Mouse (Mus musculus) lung, postnatal 0 days (tissue): ENCODE measurements at regions not wholly inside any gene's neighbourhood (a gene's known extent, or its start where the extent isn't known, plus 50 kb on each side); places are given as distances from the start of the nearest gene placed in this dataset.

ENCODE experiments used
- ATAC-seq: fragments of 200-750 bp; cut with Nextera tagmentation; 2 replicates; pipeline ENCODE4 v1.8.0; 2017; ENCODE audit warnings: moderate library complexity
- DNase-seq: peaks from one replicate; pipeline ENCODE4 v3.0.0-alpha.2; 2016; ENCODE audit warnings: low spot score
- H3K27ac ChIP-seq: fragments of 300-500 bp; sonication (generic); 2 replicates; pipeline ENCODE4 v1.5.1; 2014; ENCODE audit warnings: antibody characterized with exemption, mild to moderate bottlenecking, low read length, mixed read lengths
- H3K27me3 ChIP-seq: fragments of 300-500 bp; sonication (generic); replicated peaks from 2 replicates; pipeline ENCODE4 v1.6.1; 2014; ENCODE audit warnings: low read length, mixed read lengths; ENCODE audit not compliant: insufficient read depth
- H3K36me3 ChIP-seq: fragments of 300-500 bp; sonication (generic); 2 replicates; pipeline ENCODE4 v1.6.1; 2014; ENCODE audit warnings: low read length, mixed read lengths; ENCODE audit not compliant: insufficient read depth
- H3K4me1 ChIP-seq: fragments of 300-500 bp; sonication (generic); 2 replicates; pipeline ENCODE4 v1.6.1; 2014; ENCODE audit warnings: antibody characterized with exemption, low read depth, low read length, mixed read lengths; ENCODE audit not compliant: insufficient read depth
- H3K4me2 ChIP-seq: fragments of 300-500 bp; sonication (generic); replicated peaks from 2 replicates; pipeline ENCODE4 v1.6.1; 2014; ENCODE audit warnings: low read depth, mild to moderate bottlenecking, low read length, moderate library complexity, mixed read lengths
- H3K4me3 ChIP-seq: fragments of 300-500 bp; sonication (generic); 2 replicates; pipeline ENCODE4 v1.5.1; 2014; ENCODE audit warnings: low read depth, low read length
- H3K9ac ChIP-seq: fragments of 300-500 bp; sonication (generic); replicated peaks from 2 replicates; pipeline ENCODE4 v1.6.1; 2014; ENCODE audit warnings: low read depth, mild to moderate bottlenecking
- H3K9me3 ChIP-seq: fragments of 300-500 bp; sonication (generic); 2 replicates; pipeline ENCODE4 v1.6.1; 2016; ENCODE audit warnings: low read length, mixed read lengths
- CTCF ChIP-seq: IDR thresholded peaks from 2 replicates; pipeline ENCODE4 v1.5.1; 2016; ENCODE audit warnings: antibody characterized with exemption, mild to moderate bottlenecking
- EP300 ChIP-seq: IDR thresholded peaks from 2 replicates; pipeline ENCODE4 v1.6.1; 2016; ENCODE audit warnings: antibody characterized with exemption, mild to moderate bottlenecking, control low read depth
- WGBS: fragments of 180-500 bp; shearing (Covaris S2); extraction: QIAGEN DNeasy Blood & Tissue Kit; methylation state at CpG from one replicate; pipeline ENCODE4 v1.1.7; 2014; 5-methylcytosine and 5-hydroxymethylcytosine counted together

- Histone ChIP-seq H3K4me1 (no peaks in the 10 kb centered on the region), H3K27me3 (no peaks in the 10 kb centered on the region), H3K4me3 (no peak overlapping the region), H3K4me2 (no peak overlapping the region), H3K36me3 (no peaks in the 10 kb centered on the region), H3K9ac (no peak overlapping the region), H3K27ac (no peak overlapping the region), H3K9me3 (no peaks in the 10 kb centered on the region)
- ATAC-seq (no peak), DNase-seq (no peak)
- 85% methylated on average over 5 of the region's 5 CpGs for WGBS
- no peak for TF ChIP-seq CTCF
- TF ChIP-seq EP300, result no peak
Measured at GRCm38 (mm10) chr10:96209171-96209570, 72.8 kb downstream of the Gm5426 start.

- Histone ChIP-seq H3K4me1 (no peaks in the 10 kb centered on the region), H3K27me3 (no peaks in the 10 kb centered on the region), H3K27ac (no peak overlapping the region), H3K36me3 (no peaks in the 10 kb centered on the region), H3K4me2 (no peak overlapping the region), H3K4me3 (no peak overlapping the region), H3K9ac (no peak overlapping the region), H3K9me3 (no peaks in the 10 kb centered on the region)
- WGBS, result 69% methylated on average over 7 of the region's 7 CpGs
- no peak for DNase-seq
- no peak for TF ChIP-seq CTCF
- TF ChIP-seq EP300, result no peak
- ATAC-seq, result no peak
Measured at GRCm38 (mm10) chr10:96211189-96211588, 74.8 kb downstream of the Gm5426 start.

DNA sequence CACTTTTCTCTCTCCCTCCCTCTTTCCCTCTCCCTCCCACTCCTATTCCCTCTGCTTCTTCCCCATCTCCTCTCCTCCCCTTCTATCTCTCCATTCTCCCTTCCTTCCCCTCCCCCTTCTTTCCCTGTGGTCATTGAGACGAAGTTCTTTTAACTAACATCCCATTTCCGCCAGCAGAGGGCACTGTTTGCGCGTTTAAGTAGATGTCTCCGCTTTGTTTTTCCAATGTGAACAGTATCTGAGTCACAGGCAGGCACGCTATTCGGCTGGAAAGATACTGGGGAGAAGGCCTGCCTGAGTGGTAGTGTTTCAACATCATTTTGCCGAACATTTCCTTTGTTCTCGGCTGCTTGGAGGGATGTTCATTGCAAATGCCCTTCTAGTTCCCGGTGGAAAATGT, 77.5 kb downstream of the Gm5426 start:
- no peaks in the 10 kb centered on the region for H3K27me3 ChIP-seq
- WGBS, result under 1% methylated on average over 10 of the region's 10 CpGs
- ATAC-seq (peak; percentile 92), DNase-seq (peak; percentile 97)
- no peak overlapping the region for H3K27ac ChIP-seq
- H3K9ac ChIP-seq, result no peak overlapping the region
- H3K9me3 ChIP-seq, result no peaks in the 10 kb centered on the region
- H3K4me3 ChIP-seq, result no peak overlapping the region
- H3K4me2 ChIP-seq, result no peak overlapping the region
- H3K4me1 ChIP-seq, result no peaks in the 10 kb centered on the region
- TF ChIP-seq EP300 (peak; percentile 58; the same call in 1 of the 2 replicates), CTCF (peak; percentile 94)
- no peaks in the 10 kb centered on the region for H3K36me3 ChIP-seq

DNA sequence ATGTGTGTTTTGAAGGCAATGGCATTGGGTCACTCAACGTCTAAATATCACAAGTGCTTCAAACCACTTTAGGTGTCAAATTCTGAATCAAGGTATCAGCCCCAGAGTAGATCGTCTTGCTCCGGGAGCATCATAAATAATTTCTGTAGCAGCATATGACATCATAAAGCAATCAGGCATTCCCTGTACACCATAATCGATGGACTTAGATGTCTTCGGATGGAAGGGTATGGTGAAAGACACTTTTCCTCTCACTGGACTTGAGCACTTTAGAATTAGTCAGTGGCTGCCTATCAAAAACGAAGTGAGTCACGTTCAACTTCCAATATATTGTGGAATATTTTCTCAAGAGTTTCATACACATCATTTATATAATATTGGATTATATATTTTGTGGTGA, 77.9 kb downstream of the Gm5426 start:
- no peak for DNase-seq
- ATAC-seq, result 0 out of 2 replicates have a peak, but pooled peaks have one; percentile 11
- Histone ChIP-seq H3K9me3 (no peaks in the 10 kb centered on the region), H3K4me3 (no peak overlapping the region), H3K27me3 (no peaks in the 10 kb centered on the region), H3K9ac (no peak overlapping the region), H3K27ac (no peak overlapping the region), H3K4me1 (no peaks in the 10 kb centered on the region), H3K36me3 (no peaks in the 10 kb centered on the region), H3K4me2 (no peak overlapping the region)
- WGBS, result 47% methylated on average over 7 of the region's 7 CpGs
- no peak for TF ChIP-seq EP300

GRCm38 (mm10) chr10:96214946-96215345, 78.5 kb downstream of the Gm5426 start:
- no peak overlapping the region for H3K4me2 ChIP-seq
- DNase-seq (no peak), ATAC-seq (no peak)
- no peaks in the 10 kb centered on the region for H3K4me1 ChIP-seq
- 80% methylated on average over 6 of the region's 6 CpGs for WGBS
- TF ChIP-seq CTCF (no peak), EP300 (no peak)
- no peaks in the 10 kb centered on the region for H3K36me3 ChIP-seq
- H3K27ac ChIP-seq, result no peak overlapping the region
- no peak overlapping the region for H3K4me3 ChIP-seq
- H3K27me3 ChIP-seq, result no peaks in the 10 kb centered on the region
- no peaks in the 10 kb centered on the region for H3K9me3 ChIP-seq
- no peak overlapping the region for H3K9ac ChIP-seq

- Histone ChIP-seq H3K36me3 (no peaks in the 10 kb centered on the region), H3K9ac (no peak overlapping the region), H3K27ac (no peak overlapping the region), H3K4me2 (no peak overlapping the region), H3K4me3 (no peak overlapping the region), H3K27me3 (no peaks in the 10 kb centered on the region), H3K4me1 (no peaks in the 10 kb centered on the region), H3K9me3 (no peaks in the 10 kb centered on the region)
- no peak for ATAC-seq
- no peak for DNase-seq
- 82% methylated on average over 4 of the region's 4 CpGs for WGBS
- TF ChIP-seq CTCF, result no peak
- TF ChIP-seq EP300, result no peak
Measured at GRCm38 (mm10) chr10:96220731-96221130, 84.3 kb downstream of the Gm5426 start.

DNA sequence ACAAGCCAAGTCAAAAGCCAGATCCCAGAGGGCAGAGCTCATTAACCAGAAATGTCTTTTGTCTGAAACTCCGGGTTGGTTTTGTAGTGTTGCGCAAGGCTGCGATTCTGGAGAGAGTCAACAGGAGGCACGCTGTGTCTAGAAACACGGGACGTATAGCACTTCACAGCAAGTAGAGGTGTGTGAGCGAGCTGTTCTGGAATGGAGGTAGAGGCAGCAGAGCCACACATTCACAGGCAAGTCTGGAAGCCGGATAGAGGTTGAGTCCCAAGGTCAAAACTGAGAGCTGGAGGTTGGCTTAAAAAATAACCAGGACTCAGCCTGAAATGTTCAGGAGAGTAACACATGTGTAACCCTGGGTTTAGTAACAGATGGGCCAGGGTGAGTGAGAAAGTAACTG, 94.0 kb downstream of the Gm5426 start:
- peak; percentile 79 for DNase-seq
- peak; percentile 86 for ATAC-seq
- H3K9ac ChIP-seq, result no peak overlapping the region
- H3K27ac ChIP-seq, result no peak overlapping the region
- no peaks in the 10 kb centered on the region for H3K36me3 ChIP-seq
- no peak for TF ChIP-seq EP300
- TF ChIP-seq CTCF, result peak; percentile 77
- 47% methylated on average over 8 of the region's 8 CpGs for WGBS
- H3K4me2 ChIP-seq, result no peak overlapping the region
- H3K4me1 ChIP-seq, result no peaks in the 10 kb centered on the region
- no peaks in the 10 kb centered on the region for H3K27me3 ChIP-seq
- H3K9me3 ChIP-seq, result no peaks in the 10 kb centered on the region
- H3K4me3 ChIP-seq, result no peak overlapping the region
